Mouse (Mus musculus) cortical plate, adult 2 months (tissue): ENCODE measurements around the gene Cdkl5.

ENCODE experiments used
- CTCF ChIP-seq: fragments of 200-500 bp; IDR thresholded peaks from 2 replicates; pipeline ENCODE4 v1.5.1; 2011; ENCODE audit warnings: mild to moderate bottlenecking, control low read depth, low read length; ENCODE audit not compliant: insufficient read depth; ENCODE audit errors: extremely low read depth
- POLR2A ChIP-seq: fragments of 200-500 bp; IDR thresholded peaks from 2 replicates; pipeline ENCODE4 v1.6.1; 2011; ENCODE audit warnings: mild to moderate bottlenecking, low read length, control low read depth; ENCODE audit not compliant: insufficient read depth; ENCODE audit errors: extremely low read depth

GRCm38 (mm10) chrX:160892077-160892476, 102.4 kb downstream of the Cdkl5 start:
- TF ChIP-seq POLR2A (no peak), CTCF (no peak)
